Mouse (Mus musculus): ENCODE data around the gene Nemp1.

DNA sequence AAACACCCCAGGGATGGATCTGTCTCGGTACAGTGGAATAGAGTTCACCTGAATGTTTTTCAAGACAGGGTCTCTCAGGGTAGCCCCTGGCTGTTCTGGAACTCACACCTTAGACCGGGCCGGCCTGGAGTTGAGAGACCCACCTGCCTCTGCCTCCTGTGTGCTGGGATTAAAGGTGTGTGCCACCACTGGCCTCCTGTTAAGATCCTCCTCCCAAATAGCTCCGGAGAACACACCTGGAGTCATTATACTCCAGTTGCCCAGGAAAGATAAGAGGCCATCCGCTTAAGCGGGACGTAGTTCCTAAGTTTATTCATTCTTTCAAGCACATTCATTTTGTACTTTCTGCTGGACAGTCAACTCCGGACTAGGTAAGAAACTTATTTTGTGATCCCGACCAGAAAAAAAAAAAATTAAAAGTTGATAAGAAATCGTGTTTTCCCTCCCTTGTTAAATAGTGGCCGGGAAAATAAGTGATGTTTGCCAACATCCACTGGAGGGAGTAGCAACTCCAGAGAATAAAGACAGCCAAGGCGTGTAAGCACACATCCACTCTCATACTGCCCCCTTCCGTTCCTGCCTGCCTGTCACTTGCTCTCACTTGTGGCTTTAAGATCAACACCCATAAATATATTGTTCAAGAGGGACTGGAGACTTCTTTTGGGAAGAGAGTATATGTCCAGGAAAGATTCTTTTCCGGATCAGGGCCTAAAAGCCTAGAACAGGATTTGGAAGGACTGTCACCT, 11.1 kb downstream of the Nemp1 start:
- no peak for TF ChIP-seq POLR2A (IDR thresholded peaks at IDR 0.05; ENCODE audit: borderline replicate concordance, control insufficient read depth, low read depth, low read length)
- peak; percentile 89 for TF ChIP-seq CTCF (IDR thresholded peaks at IDR 0.05; ENCODE audit: control insufficient read depth, insufficient read depth, low read length)

All from bone marrow, adult 2 months (tissue).